Comparison of ENCODE assay signal across 8 mouse cellular contexts in genomic region chr12:55463992-55464845, GRCm38 (mm10). TPM values are rescaled to one million over a fixed set of nuclear protein-coding genes. Genes with fewer than 3 reads are reported as not detected.
A peak's percentile ranks its signal among the peaks of the same experiment; 100 is the strongest.
DNase-seq lines count a peak whose midpoint lies in the region; TF ChIP-seq lines count a peak whose summit lies in the region.

No protein-coding gene starts in this region.

- H3K9me3 ChIP-seq in limb, embryonic 10.5 days (replicated peaks) = no peaks in the 10 kb centered on the region

- H3K27ac ChIP-seq in left cerebral cortex, adult 2 months = peak overlapping the region; percentile 84
- H3K27ac ChIP-seq in limb, embryonic 10.5 days = peak overlapping the region; percentile 46; the same call in 1 of the 2 replicates

- H3K4me3 ChIP-seq in left cerebral cortex, adult 2 months = 0 out of 2 replicates have a peak overlapping the region, but pooled peaks have one; percentile 3
- no peak overlapping the region for H3K4me3 ChIP-seq in limb, embryonic 10.5 days

- peaks cover 35% of the 10 kb centered on the region for H3K4me1 ChIP-seq in limb, embryonic 10.5 days

- WGBS in limb, embryonic 10.5 days = 54% methylated on average over 16 of the region's 16 CpGs

- DNase-seq in left cerebral cortex, adult 2 months (ENCODE audit: extremely low spot score in 1 of 2, low spot score in 2 of 2) = peak; percentile 42 to 47
- no peak for DNase-seq in left cerebral cortex, adult 9 months (ENCODE audit: low spot score in 2 of 2)
- peak; percentile 88 to 89 for DNase-seq in cerebellum, postnatal 10 days
- peak; percentile 63 for DNase-seq in gastrocnemius, postnatal 10 days
- DNase-seq in kidney, adult 11 months = peak; percentile 91
- DNase-seq in limb, embryonic 10.5 days (ENCODE audit: low spot score) = no peak
- DNase-seq in neural tube, embryonic 10.5 days (ENCODE audit: extremely low spot score, low spot score) = peak; percentile 33
- DNase-seq in urinary bladder, postnatal 25 days (ENCODE audit: low spot score) = peak; percentile 60

- H3K36me3 ChIP-seq in limb, embryonic 10.5 days = no peaks in the 10 kb centered on the region

- no peak for TF ChIP-seq CTCF in left cerebral cortex, adult 2 months (IDR thresholded peaks at IDR 0.05)

- intact Hi-C loops in left cerebral cortex, adult 2 months (cut with DNase I) = no loop called here

- H3K27me3 ChIP-seq in limb, embryonic 10.5 days (ENCODE audit: low read depth, poor library complexity, severe bottlenecking) = peaks cover 9% of the 10 kb centered on the region; the same call in 1 of the 2 replicates

RNA-seq across cellular contexts. Expression of gene Nfkbia, which starts 28.2 kb away (rescaled TPM):
- 10 to 100 TPM; 33.3 to 53.1 TPM for total RNA-seq in left cerebral cortex, adult 2 months (2021)
- 10 to 100 TPM; 24.8 to 38.1 TPM for total RNA-seq in gastrocnemius, postnatal 10 days (2021)
- 38.0 and 56.9 TPM in 2 replicates for polyA plus RNA-seq in limb, embryonic 10.5 days (2016; fragmentation: Nextera tagmentation; extraction: Ambion mirVana)

Comparison
In these comparisons a context has a peak if more than half of its experiments do, and no peak if none do; other contexts are left out.
1. DNase-seq: peak in left cerebral cortex, adult 2 months (2 of 2), cerebellum, postnatal 10 days (2 of 2), gastrocnemius, postnatal 10 days (single experiment), kidney, adult 11 months (single experiment), neural tube, embryonic 10.5 days (single experiment) and urinary bladder, postnatal 25 days (single experiment); none in left cerebral cortex, adult 9 months (0 of 2) and limb, embryonic 10.5 days (single experiment).